Mouse (Mus musculus) midbrain, postnatal 0 days (tissue): ENCODE data around the gene Susd1. TPM values are rescaled to one million over a fixed set of nuclear protein-coding genes. Genes with fewer than 3 reads are reported as not detected.

Experiments
- ATAC-seq: fragments of 200-750 bp; cut with Nextera tagmentation; 2 replicates; pipeline ENCODE4 v1.8.0; 2017; ENCODE audit warnings: moderate number of reproducible peaks, mild to moderate bottlenecking, moderate TSS enrichment, moderate library complexity; ENCODE audit not compliant: low FRiP score
- DNase-seq: peaks from one replicate; pipeline ENCODE4 v3.0.0-alpha.2; 2015; ENCODE audit warnings: low spot score
- H3K27ac ChIP-seq: fragments of 300-500 bp; sonication (generic); 2 replicates; pipeline ENCODE4 v1.5.1; 2014; ENCODE audit warnings: low read depth, mild to moderate bottlenecking, low read length, mixed read lengths
- H3K27me3 ChIP-seq: fragments of 300-500 bp; sonication (generic); 2 replicates; pipeline ENCODE4 v1.6.1; 2014; ENCODE audit warnings: low read length, control low read depth, mixed read lengths; ENCODE audit not compliant: insufficient read depth
- H3K36me3 ChIP-seq: fragments of 300-500 bp; sonication (generic); 2 replicates; pipeline ENCODE4 v1.6.1; 2014; ENCODE audit warnings: low read length, control low read depth, mixed read lengths; ENCODE audit not compliant: insufficient read depth
- H3K4me1 ChIP-seq: fragments of 300-500 bp; sonication (generic); 2 replicates; pipeline ENCODE4 v1.6.1; 2014; ENCODE audit warnings: mild to moderate bottlenecking, control low read depth, antibody characterized with exemption, low read length, mixed read lengths; ENCODE audit not compliant: insufficient read depth
- H3K4me2 ChIP-seq: fragments of 300-500 bp; sonication (generic); 2 replicates; pipeline ENCODE4 v1.6.1; 2014; ENCODE audit warnings: low read depth, mild to moderate bottlenecking, low read length, mixed read lengths; ENCODE audit not compliant: poor library complexity, severe bottlenecking
- H3K4me3 ChIP-seq: fragments of 300-500 bp; sonication (generic); 2 replicates; pipeline ENCODE4 v1.5.1; 2014; ENCODE audit warnings: low read depth, mild to moderate bottlenecking, low read length, moderate library complexity
- H3K9ac ChIP-seq: fragments of 300-500 bp; sonication (generic); replicated peaks from 2 replicates; pipeline ENCODE4 v1.6.1; 2014; ENCODE audit warnings: mild to moderate bottlenecking, low read length, moderate library complexity, mixed read lengths; ENCODE audit not compliant: poor library complexity, severe bottlenecking
- H3K9me3 ChIP-seq: fragments of 300-500 bp; sonication (generic); 2 replicates; pipeline ENCODE4 v1.6.1; 2016; ENCODE audit warnings: low read length, control low read depth
- CTCF ChIP-seq: IDR thresholded peaks from 2 replicates; pipeline ENCODE4 v1.5.1; 2016; ENCODE audit warnings: antibody characterized with exemption, mild to moderate bottlenecking
- WGBS: fragments of 180-500 bp; shearing (Covaris S2); extraction: QIAGEN DNeasy Blood & Tissue Kit; methylation state at CpG from one replicate; pipeline ENCODE4 v1.1.7; 2014; 5-methylcytosine and 5-hydroxymethylcytosine counted together
- polyA plus RNA-seq: library from polyadenylated mRNA; unstranded; fragments of >200 nt; fragmentation: Nextera tagmentation; extraction: Ambion mirVana; gene quantifications from 2 replicates; pipeline ENCODE4 v1.2.1, GENCODE M21; 2015
- total RNA-seq: library from RNA; depleted of rRNA; stranded (reverse); fragments of >200 nt; gene quantifications from 2 replicates; pipeline ENCODE4 v1.2.3, GENCODE M21; 2014

Gene Susd1
- total and polyA plus RNA-seq, 2 experiments from 2014 or later = 2.0 to 8.9 TPM

GRCm38 (mm10) chr4:59383791-59384190, 54.6 kb downstream of the Susd1 start:
- TF ChIP-seq CTCF = no peak
- Histone ChIP-seq H3K27ac (no peak overlapping the region), H3K27me3 (no peaks in the 10 kb centered on the region), H3K4me1 (peaks cover 5% of the 10 kb centered on the region; the same call in 1 of the 2 replicates), H3K4me3 (no peak overlapping the region), H3K4me2 (no peak overlapping the region), H3K9me3 (no peaks in the 10 kb centered on the region), H3K9ac (no peak overlapping the region), H3K36me3 (no peaks in the 10 kb centered on the region)
- DNase-seq = peak; percentile 47
- WGBS = 58% methylated on average over 3 of the region's 3 CpGs
- no peak for ATAC-seq

GRCm38 (mm10) chr4:59382131-59382530, 56.3 kb downstream of the Susd1 start:
- Histone ChIP-seq H3K36me3 (no peaks in the 10 kb centered on the region), H3K27me3 (no peaks in the 10 kb centered on the region), H3K27ac (no peak overlapping the region), H3K9ac (no peak overlapping the region), H3K4me3 (no peak overlapping the region), H3K4me1 (no peaks in the 10 kb centered on the region), H3K9me3 (no peaks in the 10 kb centered on the region), H3K4me2 (peak overlapping the region; percentile 24; the same call in 1 of the 2 replicates)
- no peak; the same call in 1 of the 2 replicates for ATAC-seq
- WGBS = 31% methylated on average over 12 of the region's 12 CpGs
- DNase-seq = no peak
- peak; percentile 30 for TF ChIP-seq CTCF

- no peaks in the 10 kb centered on the region for H3K36me3 ChIP-seq
- H3K4me3 ChIP-seq = no peak overlapping the region
- peak; percentile 80 for TF ChIP-seq CTCF
- H3K4me2 ChIP-seq = no peak overlapping the region
- ATAC-seq (peak; percentile 55; the same call in 1 of the 2 replicates), DNase-seq (peak; percentile 86)
- H3K9me3 ChIP-seq = no peaks in the 10 kb centered on the region
- no peak overlapping the region for H3K9ac ChIP-seq
- WGBS = 70% methylated on average over 13 of the region's 13 CpGs
- H3K4me1 ChIP-seq = no peaks in the 10 kb centered on the region
- H3K27me3 ChIP-seq = no peaks in the 10 kb centered on the region
- no peak overlapping the region for H3K27ac ChIP-seq
Measured at GRCm38 (mm10) chr4:59381007-59381743, 57.3 kb downstream of the Susd1 start.

GRCm38 (mm10) chr4:59380478-59380877, 58.0 kb downstream of the Susd1 start:
- Histone ChIP-seq H3K4me2 (no peak overlapping the region), H3K9me3 (no peaks in the 10 kb centered on the region), H3K27me3 (no peaks in the 10 kb centered on the region), H3K36me3 (no peaks in the 10 kb centered on the region), H3K9ac (no peak overlapping the region), H3K4me3 (no peak overlapping the region), H3K4me1 (no peaks in the 10 kb centered on the region), H3K27ac (no peak overlapping the region)
- TF ChIP-seq CTCF = no peak
- 87% methylated on average over 4 of the region's 4 CpGs for WGBS
- ATAC-seq = no peak
- no peak for DNase-seq

GRCm38 (mm10) chr4:59379876-59380275, 58.6 kb downstream of the Susd1 start:
- Histone ChIP-seq H3K4me3 (no peak overlapping the region), H3K4me2 (no peak overlapping the region), H3K9ac (no peak overlapping the region), H3K27me3 (no peaks in the 10 kb centered on the region), H3K9me3 (no peaks in the 10 kb centered on the region), H3K36me3 (no peaks in the 10 kb centered on the region), H3K4me1 (no peaks in the 10 kb centered on the region), H3K27ac (no peak overlapping the region)
- no peak for TF ChIP-seq CTCF
- WGBS = 86% methylated on average over 5 of the region's 5 CpGs
- DNase-seq (no peak), ATAC-seq (no peak)

- ATAC-seq (no peak), DNase-seq (no peak)
- Histone ChIP-seq H3K4me2 (no peak overlapping the region), H3K27ac (no peak overlapping the region), H3K27me3 (no peaks in the 10 kb centered on the region), H3K9ac (no peak overlapping the region), H3K9me3 (no peaks in the 10 kb centered on the region), H3K4me3 (no peak overlapping the region), H3K4me1 (no peaks in the 10 kb centered on the region), H3K36me3 (no peaks in the 10 kb centered on the region)
- WGBS = 88% methylated on average over 4 of the region's 4 CpGs
- TF ChIP-seq CTCF = no peak
Measured at GRCm38 (mm10) chr4:59378631-59379030, 59.8 kb downstream of the Susd1 start.
